Mouse (Mus musculus) brown adipose tissue, adult 24 weeks (tissue): ENCODE data around the gene Mtmr3. TPM values are rescaled to one million over a fixed set of nuclear protein-coding genes. Genes with fewer than 3 reads are reported as not detected.
A peak's percentile ranks its signal among the peaks of the same experiment; 100 is the strongest.

Source experiments
- H3K27ac ChIP-seq: fragments of 200-500 bp; replicated peaks from 2 replicates; pipeline ENCODE4 v1.5.1; 2012; ENCODE audit warnings: low read depth, mild to moderate bottlenecking, low read length
- H3K4me1 ChIP-seq: fragments of 200-500 bp; 2 replicates; pipeline ENCODE4 v1.6.1; 2012; ENCODE audit warnings: low read length, mixed read lengths; ENCODE audit not compliant: control insufficient read depth, insufficient read depth, insufficient read length
- H3K4me3 ChIP-seq: fragments of 200-500 bp; 2 replicates; pipeline ENCODE4 v1.5.1; 2012; ENCODE audit warnings: low read depth, mild to moderate bottlenecking, low read length, moderate library complexity; ENCODE audit not compliant: insufficient read depth
- polyA plus RNA-seq: library from polyadenylated mRNA; stranded (reverse); fragments of >200 nt; gene quantifications from 2 replicates; pipeline ENCODE4 v1.2.4, GENCODE M21; 2012; ENCODE audit not compliant: missing spikeins, insufficient read depth, insufficient read length

The Mtmr3 gene
- polyA plus RNA-seq, 1 experiment = 13.3 TPM

GRCm38 (mm10) chr11:4507421-4507820, 87.2 kb downstream of the Mtmr3 start:
- H3K27ac ChIP-seq = peak overlapping the region; percentile 74
- no peak overlapping the region for H3K4me3 ChIP-seq
- H3K4me1 ChIP-seq = peaks cover 5% of the 10 kb centered on the region

- no peak overlapping the region for H3K4me3 ChIP-seq
Observed at GRCm38 (mm10) chr11:4506486-4506885, 88.2 kb downstream of the Mtmr3 start.

GRCm38 (mm10) chr11:4502206-4502605, 92.5 kb downstream of the Mtmr3 start:
- peaks cover 5% of the 10 kb centered on the region for H3K4me1 ChIP-seq
- H3K4me3 ChIP-seq = no peak overlapping the region
- no peak overlapping the region for H3K27ac ChIP-seq

More at GRCm38 (mm10) chr11:4506486-4506885, 88.2 kb downstream of the Mtmr3 start:
- Histone ChIP-seq H3K27ac (peak overlapping the region; percentile 74), H3K4me1 (peaks cover 5% of the 10 kb centered on the region)

GRCm38 (mm10) chr11:4500826-4501225, 93.8 kb downstream of the Mtmr3 start:
- no peak overlapping the region for H3K4me3 ChIP-seq
- H3K27ac ChIP-seq = no peak overlapping the region
- H3K4me1 ChIP-seq = no peaks in the 10 kb centered on the region

- Histone ChIP-seq H3K4me3 (no peak overlapping the region), H3K4me1 (no peaks in the 10 kb centered on the region), H3K27ac (no peak overlapping the region)
Observed at GRCm38 (mm10) chr11:4500261-4500660, 94.4 kb downstream of the Mtmr3 start.

- no peak overlapping the region for H3K27ac ChIP-seq
- H3K4me1 ChIP-seq = no peaks in the 10 kb centered on the region
- H3K4me3 ChIP-seq = no peak overlapping the region
Observed at GRCm38 (mm10) chr11:4499456-4499855, 95.2 kb downstream of the Mtmr3 start.

GRCm38 (mm10) chr11:4498774-4499173, 95.9 kb downstream of the Mtmr3 start:
- H3K4me1 ChIP-seq = no peaks in the 10 kb centered on the region

GRCm38 (mm10) chr11:4497501-4498118, 97.1 kb downstream of the Mtmr3 start:
- no peak overlapping the region for H3K4me3 ChIP-seq

More at GRCm38 (mm10) chr11:4498774-4499173, 95.9 kb downstream of the Mtmr3 start:
- Histone ChIP-seq H3K27ac (no peak overlapping the region), H3K4me3 (no peak overlapping the region)

GRCm38 (mm10) chr11:4495021-4495540, 99.6 kb downstream of the Mtmr3 start:
- Histone ChIP-seq H3K4me3 (no peak overlapping the region), H3K4me1 (no peaks in the 10 kb centered on the region), H3K27ac (no peak overlapping the region)

More at GRCm38 (mm10) chr11:4497501-4498118, 97.1 kb downstream of the Mtmr3 start:
- Histone ChIP-seq H3K27ac (no peak overlapping the region), H3K4me1 (no peaks in the 10 kb centered on the region)

- Histone ChIP-seq H3K4me3 (no peak overlapping the region), H3K4me1 (no peaks in the 10 kb centered on the region), H3K27ac (no peak overlapping the region)
Observed at GRCm38 (mm10) chr11:4489207-4489606, 105.5 kb downstream of the Mtmr3 start.

- Histone ChIP-seq H3K4me1 (no peaks in the 10 kb centered on the region), H3K4me3 (no peak overlapping the region), H3K27ac (no peak overlapping the region)
Observed at GRCm38 (mm10) chr11:4488798-4489197, 105.9 kb downstream of the Mtmr3 start.

- H3K4me1 ChIP-seq = no peaks in the 10 kb centered on the region
- no peak overlapping the region for H3K27ac ChIP-seq
- H3K4me3 ChIP-seq = no peak overlapping the region
Observed at GRCm38 (mm10) chr11:4488367-4488766, 106.3 kb downstream of the Mtmr3 start.

- no peak overlapping the region for H3K27ac ChIP-seq
- H3K4me1 ChIP-seq = no peaks in the 10 kb centered on the region
- no peak overlapping the region for H3K4me3 ChIP-seq
Observed at GRCm38 (mm10) chr11:4487401-4487965, 107.2 kb downstream of the Mtmr3 start.

- Histone ChIP-seq H3K4me1 (no peaks in the 10 kb centered on the region), H3K4me3 (no peak overlapping the region), H3K27ac (no peak overlapping the region)
Observed at GRCm38 (mm10) chr11:4484541-4484940, 110.1 kb downstream of the Mtmr3 start.

- Histone ChIP-seq H3K4me1 (no peaks in the 10 kb centered on the region), H3K27ac (no peak overlapping the region), H3K4me3 (no peak overlapping the region)
Observed at GRCm38 (mm10) chr11:4482641-4483040, 112.0 kb downstream of the Mtmr3 start.

- Histone ChIP-seq H3K4me3 (no peak overlapping the region), H3K27ac (no peak overlapping the region), H3K4me1 (no peaks in the 10 kb centered on the region; the same call in 1 of the 2 replicates)
Observed at GRCm38 (mm10) chr11:4476184-4476697, 118.4 kb downstream of the Mtmr3 start.
